Mouse (Mus musculus) c-Kit-positive CD71-positive TER-119-positive erythroid progenitor cells, embryonic 14.5 days (primary cell): ENCODE measurements at regions not wholly inside any gene's neighbourhood (a gene's known extent, or its start where the extent isn't known, plus 50 kb on each side); places are given as distances from the start of the nearest gene placed in this dataset.

Source experiments
- DNase-seq: peaks from one replicate; pipeline ENCODE4 v3.0.0-alpha.2; 2013; ENCODE audit warnings: low spot score

DNA sequence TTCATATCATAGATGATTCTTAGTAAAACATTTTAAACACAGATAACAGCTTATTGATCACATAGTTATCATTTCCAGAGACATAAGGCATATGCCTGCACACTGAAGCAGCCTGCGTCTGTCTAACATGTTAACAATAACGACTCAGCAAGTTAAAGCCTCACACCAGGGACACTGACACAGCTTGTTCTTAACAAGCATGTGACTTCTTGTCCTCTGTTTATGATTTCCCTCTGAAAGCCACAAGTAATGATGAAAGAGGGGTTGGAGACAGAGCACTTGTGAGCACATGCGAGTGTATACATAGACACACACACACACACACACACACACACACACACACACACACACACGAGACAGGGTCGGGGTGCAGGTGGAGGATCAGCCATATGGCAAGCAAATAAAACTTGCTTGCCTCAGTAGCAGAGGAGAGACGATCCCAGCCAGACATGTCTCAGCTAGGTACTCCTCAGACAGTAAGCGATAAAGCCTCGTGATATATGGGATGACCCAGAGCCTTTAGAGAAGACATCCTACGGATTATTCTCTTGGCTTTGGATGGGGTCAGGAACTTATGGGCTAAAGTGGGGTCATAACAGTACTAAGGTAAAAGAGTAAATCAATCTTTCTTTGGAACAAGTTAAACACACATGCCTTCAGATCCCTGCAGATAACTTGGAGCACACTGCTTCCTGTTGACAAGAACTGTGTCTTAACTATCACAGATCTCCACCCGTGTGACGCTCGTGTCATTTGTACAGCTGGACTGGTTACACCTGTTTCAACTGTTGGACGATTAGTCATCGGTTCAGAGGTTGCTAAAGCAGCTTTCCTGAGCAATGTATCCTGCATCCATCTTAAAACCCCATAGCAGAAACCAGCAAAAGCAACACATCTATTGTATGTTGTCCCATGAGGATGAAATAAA, 51.4 kb upstream of the Ralgps2 start:
- peak; percentile 38 for DNase-seq

DNA sequence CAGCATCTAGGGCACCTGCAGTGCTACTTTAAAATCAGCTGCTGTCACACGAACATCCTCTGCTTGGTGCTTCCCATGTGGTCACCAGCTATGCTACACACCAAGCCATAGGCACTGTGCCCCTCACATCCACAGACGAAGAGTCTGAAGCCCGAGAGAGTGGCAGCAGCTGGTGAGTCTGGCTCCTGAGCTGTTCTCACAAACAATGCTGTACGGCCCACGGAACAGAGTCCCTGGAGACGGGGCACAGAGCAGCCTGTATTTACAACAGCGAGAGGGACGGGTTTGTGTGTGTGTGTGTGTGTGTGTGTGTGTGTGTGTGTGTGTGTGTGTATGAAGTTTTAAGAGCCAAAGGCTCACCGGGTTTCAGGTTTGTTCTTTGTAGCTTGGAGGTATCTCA, 50.7 kb upstream of the Ralgps2 start:
- DNase-seq = no peak

DNA sequence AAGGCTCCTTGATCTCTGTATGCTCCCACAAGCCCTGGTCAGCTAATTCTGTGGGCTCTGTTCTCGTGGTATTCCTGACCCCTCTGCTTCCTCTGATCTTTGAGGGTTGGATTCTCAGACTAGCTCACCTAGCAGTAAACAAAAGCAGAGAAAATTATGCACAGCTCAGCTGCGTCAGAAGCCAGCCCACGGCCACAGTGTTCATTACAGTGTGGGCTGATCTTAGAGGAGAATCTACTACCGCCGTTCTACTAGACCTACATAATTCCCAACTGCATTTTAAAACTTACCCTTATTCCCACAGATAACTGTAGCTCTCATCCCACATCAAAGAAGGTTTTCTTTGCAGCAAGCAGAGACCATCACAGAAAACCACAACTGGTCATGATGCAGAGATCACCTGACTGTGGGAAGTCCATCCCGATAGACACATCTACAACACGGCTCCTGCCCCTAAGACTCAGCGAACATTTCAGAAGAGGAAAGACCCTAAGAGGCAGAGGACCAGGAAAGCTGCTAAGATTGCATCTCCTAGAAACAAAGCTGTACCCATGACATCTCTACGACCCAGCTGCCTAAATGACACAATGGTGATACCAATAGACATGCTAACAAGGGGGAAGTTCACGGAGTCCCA, 49.8 kb upstream of the Ralgps2 start:
- DNase-seq = no peak
